Mouse (Mus musculus) ovary, postnatal 14 days (tissue): ENCODE results near the gene Plpp3.

Experiments
- DNase-seq: peaks from one replicate; pipeline ENCODE4 v3.0.0; 2022; ENCODE audit warnings: low spot score

The Plpp3 gene

DNA sequence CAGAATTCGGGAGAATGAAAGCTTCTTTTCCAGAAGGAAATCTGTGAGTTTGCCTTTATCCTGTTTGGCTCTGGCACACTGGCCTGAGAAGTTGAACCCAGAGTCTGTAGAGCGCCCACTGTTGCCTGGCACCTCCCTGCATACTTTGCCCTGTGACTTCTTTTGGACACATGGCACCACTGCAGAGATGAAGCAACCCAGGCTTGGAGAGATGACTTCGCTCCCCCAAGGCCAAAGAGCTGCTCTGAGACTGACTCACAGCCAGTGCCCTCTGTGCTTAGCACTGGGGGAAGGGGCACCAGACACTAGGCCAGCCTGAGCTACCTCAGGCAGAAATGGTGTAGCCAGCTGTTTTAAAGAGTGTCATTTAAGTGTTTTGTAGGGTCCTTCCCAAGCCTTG, 63.7 kb downstream of the Plpp3 start:
- no peak for DNase-seq

DNA sequence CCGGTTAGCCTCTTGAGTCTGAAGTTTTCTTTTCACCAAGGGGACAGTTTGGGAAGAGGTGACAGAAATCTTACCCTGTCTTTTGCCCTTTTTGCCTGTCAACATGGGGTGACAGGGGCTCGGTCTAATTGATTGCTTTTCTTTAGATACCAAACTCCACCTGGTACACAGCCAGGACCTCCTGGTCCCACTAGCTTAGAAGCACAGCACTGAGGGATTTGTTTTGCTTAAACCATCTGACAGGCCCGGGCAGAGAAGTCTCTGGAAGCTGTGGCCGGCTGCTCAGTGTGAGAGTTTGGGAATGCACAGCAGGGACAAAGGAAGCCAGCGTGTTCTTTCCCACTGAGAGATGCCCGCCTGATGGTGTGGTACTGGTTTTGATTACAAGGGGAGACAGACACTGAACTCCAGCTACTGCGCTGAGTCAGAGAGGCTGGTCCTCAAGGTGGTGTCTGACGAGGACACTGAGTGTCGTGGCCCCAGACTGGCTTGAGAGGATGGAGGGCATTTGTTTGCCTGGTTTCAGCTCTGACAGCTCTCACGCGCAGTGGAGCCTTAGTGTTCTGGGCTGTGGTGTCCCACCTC, 64.2 kb downstream of the Plpp3 start:
- DNase-seq: no peak

DNA sequence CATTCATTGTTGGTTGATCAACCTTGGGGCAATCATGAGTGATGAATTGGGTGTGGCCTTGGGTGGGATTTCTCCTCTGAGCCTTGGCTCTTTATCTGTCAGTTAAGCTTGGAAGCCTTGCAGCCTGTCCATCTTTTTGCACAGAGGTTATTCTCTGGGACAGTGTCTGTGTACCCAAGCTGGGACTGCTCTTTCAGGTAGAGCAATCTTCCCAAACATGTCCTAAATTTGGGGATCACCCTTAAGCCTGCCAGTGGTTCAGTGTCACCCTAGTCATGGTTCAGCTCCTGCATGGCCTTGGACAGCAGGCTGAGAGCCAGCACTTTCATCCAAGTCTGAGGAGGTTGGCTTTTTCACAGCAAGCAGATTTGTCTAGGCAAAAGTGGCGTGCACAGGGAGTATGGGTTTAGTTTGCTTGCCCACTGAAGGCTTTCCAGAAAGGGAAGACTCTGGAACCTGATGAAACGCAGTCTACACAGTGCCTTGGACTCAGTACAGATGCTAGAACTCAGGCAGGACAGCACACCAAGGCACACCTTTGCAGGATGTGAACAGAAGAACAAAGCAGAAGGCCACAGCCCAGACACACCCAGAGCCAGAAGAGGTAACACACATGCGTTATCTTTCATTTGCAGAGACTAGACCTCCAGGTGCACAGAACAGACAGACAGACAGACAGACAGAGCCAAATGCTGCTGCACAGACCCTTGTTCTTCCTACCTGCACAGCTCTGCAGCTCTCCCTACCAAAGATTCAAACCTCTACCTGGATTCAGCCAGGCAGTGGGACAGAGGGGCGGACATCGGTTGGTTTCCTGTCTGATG, 66.2 kb downstream of the Plpp3 start:
- no peak for DNase-seq

DNA sequence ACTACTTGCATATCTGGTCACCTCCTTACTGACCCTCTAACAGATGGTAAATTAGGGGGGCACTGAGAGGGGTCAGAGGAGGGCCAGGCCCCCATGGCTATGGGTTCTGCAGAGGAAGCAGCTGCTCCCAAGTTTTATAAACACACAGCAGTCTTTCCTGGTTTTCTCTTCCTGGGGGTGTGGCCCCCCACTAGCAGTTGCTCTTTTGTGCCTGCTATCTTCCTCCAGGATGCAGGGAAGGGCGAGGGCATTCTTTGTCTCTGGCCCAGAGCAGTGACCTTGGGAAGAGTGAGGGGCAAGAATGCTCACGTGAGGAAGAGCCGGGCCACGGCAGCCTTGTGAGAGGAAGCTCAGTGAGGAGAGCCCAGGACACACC, 66.8 kb downstream of the Plpp3 start:
- DNase-seq: no peak

DNA sequence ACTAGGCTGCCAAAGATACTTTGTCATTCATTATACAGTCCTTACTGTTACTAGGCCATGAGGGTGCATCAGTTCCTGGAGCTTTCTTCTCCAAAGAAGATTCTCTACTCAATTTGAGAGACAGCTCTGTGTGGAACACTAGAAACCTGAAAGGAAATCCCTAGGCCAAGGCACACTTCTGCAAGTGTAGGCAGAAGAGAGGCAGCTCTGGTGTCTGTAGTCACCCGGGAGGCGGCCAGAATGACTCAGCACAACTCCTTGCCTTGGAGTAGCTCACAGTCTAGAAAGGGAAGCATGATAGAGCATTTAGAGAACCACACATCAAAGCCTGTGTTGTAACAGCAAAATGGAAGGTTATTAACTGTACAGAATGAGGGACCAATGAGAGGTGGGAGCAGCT, 68.4 kb downstream of the Plpp3 start:
- DNase-seq: no peak

DNA sequence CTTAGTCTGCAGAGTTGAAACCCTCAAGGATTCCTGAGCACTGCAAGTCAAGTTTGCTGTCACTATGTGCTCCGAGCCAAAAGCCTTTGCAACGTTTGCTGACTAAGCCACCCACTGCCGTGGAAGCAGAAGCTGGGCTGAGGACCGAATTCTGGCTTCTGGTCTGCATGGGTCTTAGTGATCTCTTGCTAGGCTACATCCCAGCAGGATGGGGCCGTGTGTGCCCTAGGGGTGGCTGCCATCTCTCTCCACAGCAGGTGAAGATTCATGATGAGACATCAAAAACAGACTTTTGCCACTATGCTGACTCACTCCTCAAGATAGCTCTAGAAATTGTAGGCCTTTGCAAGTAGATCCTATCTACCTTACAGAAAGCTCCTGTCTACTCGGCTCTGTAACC, 69.2 kb downstream of the Plpp3 start:
- DNase-seq: no peak

DNA sequence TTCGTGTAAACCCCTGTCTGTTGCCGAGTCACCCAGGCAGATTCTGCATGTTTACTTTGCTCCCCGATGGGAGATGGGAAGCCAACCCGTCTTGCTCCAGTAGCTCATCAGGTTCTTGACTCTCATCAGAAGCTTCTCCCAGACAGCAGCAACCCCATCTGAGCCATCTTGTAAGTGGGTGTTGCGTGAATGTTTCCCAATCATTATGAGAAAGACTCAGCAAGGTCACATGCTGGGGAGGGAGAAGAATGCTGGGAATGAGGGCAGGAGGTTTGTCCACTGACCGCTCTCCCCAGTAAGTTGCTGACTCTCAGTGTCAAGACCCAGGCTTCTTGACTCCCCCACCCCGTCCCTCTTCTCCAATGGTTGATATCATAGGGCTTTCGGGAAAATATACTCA, 73.0 kb downstream of the Plpp3 start:
- DNase-seq: no peak

DNA sequence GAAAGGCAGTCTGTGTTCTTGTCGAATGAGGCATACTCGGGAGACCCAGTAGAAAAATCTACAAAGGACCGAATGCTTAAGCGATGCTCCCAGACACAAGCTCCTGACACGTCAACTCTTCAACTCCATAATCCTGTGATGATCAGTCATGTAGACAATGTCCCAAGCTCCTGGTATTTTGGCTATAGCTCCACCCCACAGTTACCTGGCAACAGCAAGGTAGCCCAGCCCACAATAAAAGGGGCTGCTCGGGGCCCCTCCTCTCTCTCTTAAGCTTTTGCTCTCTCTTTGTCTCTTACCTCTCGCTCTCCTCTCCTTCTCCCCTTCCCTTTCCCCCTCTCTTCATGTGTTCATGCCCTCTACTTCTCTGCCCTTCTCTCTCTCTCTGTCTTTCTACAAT, 83.1 kb downstream of the Plpp3 start:
- DNase-seq: no peak

DNA sequence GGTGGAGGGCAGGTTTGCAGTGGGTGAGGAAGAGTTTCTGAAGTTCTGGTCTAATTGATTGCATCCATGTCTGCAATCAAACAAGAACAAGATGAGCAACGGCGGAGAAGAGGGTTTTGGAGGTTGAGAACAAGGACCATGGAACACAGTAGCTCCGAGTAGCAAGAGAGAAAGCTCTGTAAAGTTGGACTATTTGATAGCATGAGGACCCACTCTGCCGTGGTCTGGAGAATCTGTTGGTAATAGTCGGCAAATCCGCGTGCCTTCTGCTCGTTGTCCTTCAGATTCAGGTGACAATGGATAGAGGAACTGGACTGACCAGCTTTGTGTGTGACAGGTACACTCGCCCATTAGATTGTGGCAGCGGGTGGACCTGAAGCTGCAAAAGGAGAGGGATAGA, 87.8 kb downstream of the Plpp3 start:
- no peak for DNase-seq

DNA sequence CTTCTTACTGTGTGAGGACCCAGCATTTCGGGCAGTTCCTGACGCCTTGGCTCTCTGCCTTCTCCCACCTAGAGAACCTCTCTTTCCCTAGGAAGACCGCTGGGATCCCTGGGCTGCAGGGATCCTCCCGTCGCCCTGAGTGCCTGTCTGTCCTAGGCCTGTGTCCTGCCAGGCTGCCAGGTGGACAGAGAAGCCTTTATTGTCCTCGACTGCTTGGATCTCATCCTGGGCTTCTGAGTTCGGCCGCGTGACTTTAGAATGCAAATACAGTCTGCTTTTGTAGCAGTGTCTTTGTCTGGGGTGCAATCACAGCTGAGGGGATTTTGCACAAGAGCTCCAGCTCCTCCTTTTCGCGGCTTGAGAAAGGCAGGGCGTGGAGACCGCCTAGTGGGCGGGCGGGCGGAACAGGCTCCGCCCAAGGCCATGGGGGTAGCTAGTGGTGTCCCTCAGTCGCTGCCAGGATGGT, 88.4 kb downstream of the Plpp3 start:
- peak; percentile 30 for DNase-seq

DNA sequence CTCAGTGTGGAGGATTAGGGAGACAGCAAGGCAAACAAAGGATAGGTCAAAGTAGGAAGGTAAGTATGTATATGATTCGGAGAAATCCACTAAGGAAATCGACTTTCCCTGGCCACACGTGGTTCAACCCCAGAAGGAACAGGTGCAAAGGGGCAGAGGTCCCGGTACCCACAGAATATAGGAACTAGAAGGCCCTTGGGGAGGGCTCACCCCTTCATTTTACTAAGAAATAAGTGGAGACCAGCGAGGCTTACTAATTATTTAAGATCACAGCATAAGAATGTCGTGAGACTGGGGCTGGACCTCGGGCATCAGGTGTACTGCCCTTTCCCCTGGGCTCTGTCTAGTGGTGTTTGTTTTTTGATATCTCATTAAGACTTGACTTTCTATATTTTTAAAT, 89.2 kb downstream of the Plpp3 start:
- no peak for DNase-seq

DNA sequence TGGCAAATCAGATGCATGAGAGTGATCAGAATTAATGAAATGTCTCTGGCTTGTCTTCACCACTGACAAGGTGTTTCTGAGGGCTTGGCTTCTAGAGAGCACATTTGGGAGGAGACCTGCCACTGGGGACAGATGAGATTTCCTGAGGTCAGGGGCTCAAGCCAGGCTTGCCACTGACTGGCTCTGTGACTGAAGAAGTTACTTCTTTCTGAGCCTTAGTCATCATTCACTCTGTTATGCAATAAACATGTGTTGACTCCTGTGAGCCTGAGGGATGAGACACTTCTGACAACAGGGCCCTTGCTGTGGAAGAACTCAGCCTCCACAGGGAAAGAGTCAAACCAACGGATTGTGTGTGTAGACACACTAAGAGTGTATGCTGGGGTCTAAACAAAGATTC, 91.0 kb downstream of the Plpp3 start:
- no peak for DNase-seq

DNA sequence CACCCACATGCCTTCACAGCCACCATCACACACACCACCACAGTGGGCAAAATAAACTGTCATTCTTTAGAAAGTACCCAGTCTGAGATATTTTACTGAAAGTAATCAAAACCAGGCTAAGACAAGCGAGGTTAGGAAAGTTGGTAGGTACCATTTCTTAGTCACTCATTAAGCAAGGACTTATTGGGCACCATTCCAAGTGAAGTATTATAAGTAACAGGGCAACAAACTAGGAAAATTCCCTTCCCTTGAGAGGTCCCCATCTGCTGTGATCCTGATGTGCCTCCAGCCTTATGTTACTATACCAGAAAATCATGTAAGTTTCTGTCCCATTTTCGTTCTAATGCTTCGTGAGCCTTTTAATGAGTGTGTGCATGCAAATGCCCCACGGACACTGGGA, 92.1 kb downstream of the Plpp3 start:
- DNase-seq: no peak

DNA sequence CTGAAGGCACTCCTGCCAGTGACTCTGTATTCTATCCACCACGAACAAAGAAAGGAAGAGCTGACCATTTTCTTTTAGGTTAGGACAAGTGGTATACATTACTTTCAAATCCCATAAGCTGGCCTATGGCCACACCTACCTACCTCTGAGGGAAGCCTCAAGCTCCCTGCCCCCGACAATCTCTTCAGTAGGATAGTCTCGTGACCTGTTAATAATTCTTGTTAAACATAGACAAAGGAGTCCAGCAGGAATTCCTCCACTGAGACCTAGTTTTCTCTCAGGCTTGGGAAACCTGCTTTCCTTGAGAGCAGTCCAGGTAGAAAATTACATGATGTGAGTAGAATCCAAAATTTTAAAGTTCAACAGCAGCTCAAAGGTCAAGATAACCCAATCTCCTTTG, 93.8 kb downstream of the Plpp3 start:
- DNase-seq: no peak

DNA sequence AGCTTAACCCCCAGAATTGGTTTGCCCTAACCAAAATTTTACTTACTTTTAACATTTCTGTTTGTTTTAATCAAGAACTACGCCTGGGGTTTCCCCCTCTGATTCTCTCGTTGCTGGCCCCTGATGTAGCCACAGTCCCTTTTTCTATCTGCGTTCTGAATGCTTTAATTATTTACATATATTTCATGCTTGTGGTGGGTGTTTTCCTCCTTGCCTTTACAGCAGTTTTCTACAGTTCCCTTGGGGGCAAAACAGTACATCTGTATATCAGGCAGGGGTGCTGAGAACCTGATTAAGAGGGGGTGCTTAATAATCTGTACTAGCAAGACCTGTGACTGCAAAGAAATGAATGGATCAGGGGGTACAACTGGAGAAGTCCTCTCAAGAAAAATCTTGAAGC, 94.9 kb downstream of the Plpp3 start:
- DNase-seq: no peak

DNA sequence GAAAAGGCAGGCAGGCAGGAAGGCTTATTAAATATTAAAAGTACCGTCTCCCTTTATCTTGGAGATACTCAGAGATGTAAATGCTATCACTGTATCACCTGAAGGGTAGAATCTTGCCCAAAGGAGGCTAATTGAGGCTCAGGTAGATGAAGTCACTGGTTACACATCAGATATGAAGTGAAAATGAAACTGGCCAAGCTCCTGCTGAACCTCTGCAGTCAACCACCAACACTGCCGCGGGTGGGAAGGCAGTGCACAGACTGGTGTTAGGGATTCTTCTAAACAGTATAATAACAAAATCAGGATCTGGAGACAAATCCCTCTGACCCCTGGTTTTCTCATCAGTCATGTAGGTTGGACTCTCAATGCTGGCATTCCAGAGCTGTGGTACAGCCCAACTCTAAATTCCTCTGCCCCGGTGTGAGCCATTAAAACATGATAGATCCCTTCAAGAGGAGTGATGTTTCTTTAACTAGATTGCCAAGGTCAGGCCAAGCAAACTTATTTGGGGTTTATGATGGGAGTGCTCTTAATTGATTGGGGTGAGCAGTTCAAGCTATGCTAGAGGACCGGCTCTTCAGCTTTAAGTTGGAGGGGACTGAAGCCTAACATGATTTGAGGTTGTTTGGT, 95.5 kb downstream of the Plpp3 start:
- DNase-seq: no peak

DNA sequence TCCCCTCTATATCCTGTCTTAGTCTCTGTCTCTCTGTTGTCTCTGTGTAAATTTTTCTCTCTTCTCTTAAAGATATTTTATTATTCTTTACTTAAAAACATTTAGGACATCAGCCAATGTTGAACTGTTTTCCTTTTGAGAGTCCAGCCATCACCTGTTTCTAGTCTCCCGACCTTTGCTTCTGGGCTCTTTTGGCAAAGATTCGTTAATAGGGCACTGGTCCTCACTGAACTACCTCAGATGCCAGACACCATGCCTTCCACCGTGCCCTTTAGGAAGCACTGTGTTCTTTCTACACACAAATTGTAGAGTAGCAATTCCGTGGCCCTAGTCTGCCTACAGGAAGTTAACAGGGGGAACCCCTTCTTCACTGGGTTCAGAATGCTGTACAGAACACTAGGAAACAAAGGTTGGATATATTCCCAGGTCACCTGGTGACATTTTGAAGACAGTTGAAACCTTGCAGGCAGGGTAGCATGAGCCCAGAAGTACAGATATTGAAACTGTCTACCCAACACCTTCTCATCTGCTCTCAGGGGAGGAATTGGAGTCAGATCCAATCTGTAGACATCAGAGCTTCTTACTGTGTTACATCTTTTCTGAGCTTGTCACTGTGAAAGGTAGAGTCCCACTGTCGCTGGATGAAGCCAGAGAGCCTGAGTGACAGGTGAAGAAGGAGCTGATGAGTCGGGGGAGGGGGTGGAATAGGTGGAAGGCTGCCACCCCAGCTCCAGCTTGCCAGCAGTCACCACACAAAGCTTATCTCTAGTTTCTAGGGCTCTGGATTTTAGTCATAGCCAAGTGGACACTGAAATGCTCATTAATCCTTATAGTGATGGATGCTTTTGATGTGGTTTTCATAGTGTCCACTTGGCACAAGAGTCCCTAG, 96.5 kb downstream of the Plpp3 start:
- no peak for DNase-seq

DNA sequence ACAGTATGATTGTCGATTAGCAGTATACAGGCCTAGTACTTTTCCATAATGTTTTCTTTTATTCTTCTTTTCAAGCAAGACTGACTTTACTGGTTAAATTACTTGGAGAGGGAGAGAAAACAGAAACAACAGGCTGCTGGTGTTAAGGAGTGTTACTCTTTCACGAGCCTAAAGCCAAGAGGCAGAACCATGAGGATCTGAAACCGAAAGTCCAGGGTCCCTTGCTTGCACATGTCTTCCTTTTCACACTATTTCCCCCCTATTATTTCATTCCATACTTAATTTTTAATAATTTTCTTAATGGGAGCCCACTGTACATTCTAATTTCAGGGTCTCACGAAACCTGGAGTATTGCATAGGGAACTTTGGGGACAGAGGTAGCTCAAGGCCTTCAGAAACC, 97.2 kb downstream of the Plpp3 start:
- DNase-seq: no peak

DNA sequence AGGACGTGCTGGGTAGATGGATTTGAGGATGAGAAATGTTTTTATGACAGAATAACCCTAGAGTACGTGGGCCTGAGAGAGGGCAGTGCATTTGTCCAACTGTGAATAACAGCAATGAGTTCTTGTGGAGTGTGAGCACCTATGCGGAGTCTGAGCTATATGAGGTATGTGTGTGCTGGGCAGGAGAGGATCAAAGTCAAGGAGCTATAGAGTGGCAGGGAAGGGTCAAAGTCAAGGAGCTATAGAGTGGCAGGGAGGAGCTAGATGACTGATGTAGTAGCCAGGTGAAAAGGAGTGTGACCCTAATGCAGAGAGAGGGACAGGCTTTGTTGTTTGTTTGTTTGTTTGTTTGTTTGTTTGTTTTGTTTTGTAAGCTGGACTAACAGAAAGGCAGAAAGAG, 98.0 kb downstream of the Plpp3 start:
- no peak for DNase-seq

DNA sequence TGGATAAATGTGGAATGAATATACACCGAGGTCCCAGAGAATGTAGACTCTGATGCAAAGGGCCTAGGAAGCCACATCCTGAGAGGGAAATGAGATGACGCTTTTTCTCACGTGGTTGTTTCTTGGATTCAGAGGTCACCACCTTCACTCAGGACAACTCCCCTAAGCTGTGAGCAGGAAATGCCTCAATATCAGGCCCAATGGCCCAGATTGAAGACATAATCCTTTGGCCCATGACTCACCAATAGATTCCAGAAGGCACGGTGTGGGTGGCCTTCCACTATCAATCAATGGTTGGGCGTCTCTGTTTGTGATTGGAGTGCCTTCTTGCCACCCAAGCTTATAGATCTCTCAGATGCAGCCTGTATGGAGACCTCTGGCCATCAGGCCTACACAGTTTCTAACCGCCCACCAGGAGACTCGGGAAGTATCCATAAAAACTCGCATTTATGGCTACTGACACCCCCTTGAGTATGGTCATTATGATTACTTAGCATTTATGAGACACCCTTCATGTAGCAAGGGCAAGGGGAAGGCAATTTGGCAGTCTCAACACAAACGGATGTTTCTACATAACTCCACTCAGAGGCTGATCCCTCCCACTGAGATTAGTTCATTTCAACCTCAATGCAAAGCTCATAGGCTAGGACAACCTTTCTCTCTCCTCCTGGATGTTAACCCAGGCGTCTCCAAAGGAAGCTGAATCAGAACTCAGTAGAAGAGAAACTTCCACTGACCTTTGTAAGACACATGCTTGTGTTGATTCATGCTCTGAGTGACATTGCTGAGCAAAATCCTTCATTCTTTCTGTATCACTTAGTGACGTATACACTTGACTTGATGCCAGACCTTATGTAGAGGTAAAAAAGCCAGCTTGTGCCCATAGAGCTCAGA, 100.8 kb downstream of the Plpp3 start:
- DNase-seq: no peak

DNA sequence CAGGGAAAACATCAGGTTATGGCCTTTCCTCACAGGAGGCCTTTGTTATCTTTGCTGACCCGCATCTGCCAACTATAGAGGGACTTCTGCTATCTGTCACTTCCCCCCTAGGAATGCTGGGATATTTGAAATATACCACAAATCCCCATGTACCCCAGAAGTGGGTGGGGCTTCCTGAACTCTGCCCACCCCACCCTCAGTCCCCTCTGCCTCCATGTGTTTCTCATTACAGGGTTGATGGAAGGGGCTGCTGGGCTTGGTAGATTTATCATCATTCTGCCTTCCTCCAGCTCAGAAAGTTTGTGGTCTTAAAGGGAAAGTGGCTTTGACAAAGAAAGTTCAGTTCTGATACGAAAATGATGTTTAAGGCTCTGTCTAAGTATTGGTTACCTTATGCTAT, 103.2 kb downstream of the Plpp3 start:
- DNase-seq: no peak
